Mouse (Mus musculus): Measurements from ENCODE around the gene Sept14.

DNA sequence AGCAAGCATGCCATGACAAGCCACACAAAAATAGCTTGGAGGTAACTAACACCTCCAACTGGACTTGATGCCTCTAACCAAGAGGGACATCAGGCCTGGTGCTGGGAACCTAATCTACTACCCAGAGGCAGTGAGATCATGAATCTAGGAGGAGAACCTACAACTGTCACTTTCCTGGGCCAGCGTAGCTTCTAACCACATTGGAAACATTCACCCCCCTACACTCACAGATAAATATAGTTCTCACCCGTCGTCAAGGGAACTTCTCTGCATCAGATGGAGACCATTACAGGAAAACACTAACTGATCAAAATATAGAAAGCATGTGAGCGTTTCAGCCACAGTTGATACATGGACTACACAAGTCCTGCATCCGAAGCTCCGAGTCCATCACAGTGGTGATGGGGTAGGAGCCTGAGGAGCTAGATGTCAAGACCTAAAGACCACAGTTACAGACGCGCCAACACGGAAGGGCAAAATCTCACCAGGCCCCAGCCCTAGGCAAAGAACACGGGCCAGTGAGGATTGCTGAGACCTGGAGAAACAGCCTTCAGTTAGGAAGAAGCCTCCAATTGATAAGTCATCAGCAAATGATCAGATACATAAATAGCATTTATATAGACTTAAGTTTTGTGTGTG, 41.9 kb downstream of the Sept14 start:
- TF ChIP-seq POLR2A (IDR thresholded peaks at IDR 0.05; ENCODE audit: low read depth, low read length) (no peak), CTCF (IDR thresholded peaks at IDR 0.05; ENCODE audit: extremely low read depth, insufficient read depth, insufficient read length, insufficient replicate concordance) (no peak)
